In the genomic region with DNA sequence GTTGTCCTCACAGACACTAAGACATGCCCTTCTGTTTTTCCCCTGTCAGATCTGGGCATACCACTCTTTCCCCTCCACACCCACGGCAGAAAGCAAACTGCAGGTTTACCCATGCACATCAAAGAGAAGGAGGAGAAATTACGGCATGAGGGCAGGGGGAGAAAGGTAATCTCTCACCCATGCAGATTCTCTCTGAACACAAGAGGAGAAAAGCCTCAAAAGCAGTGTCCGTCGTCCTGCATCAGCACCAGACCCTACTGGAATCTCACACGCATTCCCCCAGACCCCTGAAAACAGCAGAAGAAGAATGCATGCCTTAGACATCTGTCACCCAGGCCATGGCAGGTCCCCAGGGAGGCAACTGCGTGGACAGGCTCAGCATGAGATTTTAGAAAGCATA, we compare ENCODE assay signal across 16 mouse cellular contexts.
DNase-seq lines count a peak whose midpoint lies in the region; ATAC-seq lines count a peak whose summit lies in the region.
"Had no signal": no experiment of that assay in that cellular context is flagged by ENCODE, and none has a peak within 500 bp of the region (broad histone marks: within the 10 kb centered on the region; RNA-seq: fewer than 3 reads in every experiment).

No protein-coding gene starts in this region.

- no peaks in the 10 kb centered on the region for H3K36me3 ChIP-seq in embryonic facial prominence, embryonic 15.5 days
- H3K36me3 ChIP-seq in limb, embryonic 13.5 days: no peaks in the 10 kb centered on the region

- no peak for ATAC-seq in embryonic facial prominence, embryonic 15.5 days (ENCODE audit: insufficient number of reproducible peaks, low FRiP score, low TSS enrichment, low read depth)
- ATAC-seq in limb, embryonic 13.5 days (ENCODE audit: low FRiP score, low read depth): no peak
- ATAC-seq: Patski had no signal

- H3K4me2 ChIP-seq in embryonic facial prominence, embryonic 15.5 days (replicated peaks): peak overlapping the region; percentile 42
- H3K4me2 ChIP-seq in limb, embryonic 13.5 days (replicated peaks): peak overlapping the region; percentile 66

- peak overlapping the region; percentile 48 for H3K27ac ChIP-seq in embryonic facial prominence, embryonic 15.5 days (replicated peaks)
- peak overlapping the region; percentile 76 for H3K27ac ChIP-seq in limb, embryonic 13.5 days

- no peaks in the 10 kb centered on the region for H3K27me3 ChIP-seq in embryonic facial prominence, embryonic 15.5 days
- H3K27me3 ChIP-seq in limb, embryonic 13.5 days: no peaks in the 10 kb centered on the region

- H3K9ac ChIP-seq in embryonic facial prominence, embryonic 15.5 days: 0 out of 2 replicates have a peak overlapping the region, but pooled peaks have one; percentile 10
- peak overlapping the region; percentile 67 for H3K9ac ChIP-seq in limb, embryonic 13.5 days

- no peaks in the 10 kb centered on the region for H3K9me3 ChIP-seq in embryonic facial prominence, embryonic 15.5 days (replicated peaks)
- no peaks in the 10 kb centered on the region for H3K9me3 ChIP-seq in limb, embryonic 13.5 days
- H3K9me3 ChIP-seq: megakaryocyte, embryonic 14.5 days had no signal

- H3K4me1 ChIP-seq in embryonic facial prominence, embryonic 15.5 days: peaks cover 25% of the 10 kb centered on the region
- H3K4me1 ChIP-seq in limb, embryonic 13.5 days: peaks cover 50% of the 10 kb centered on the region
- H3K4me1 ChIP-seq: megakaryocyte, embryonic 14.5 days had no signal

- 29% methylated on average over 6 of the region's 6 CpGs for WGBS in embryonic facial prominence, embryonic 15.5 days
- WGBS in limb, embryonic 13.5 days: 7% methylated on average over 6 of the region's 6 CpGs

- H3K4me3 ChIP-seq in embryonic facial prominence, embryonic 15.5 days (replicated peaks): peak overlapping the region; percentile 37
- H3K4me3 ChIP-seq in limb, embryonic 13.5 days: peak overlapping the region; percentile 47
- H3K4me3 ChIP-seq: megakaryocyte, embryonic 14.5 days; myocyte had no signal

- DNase-seq in embryo, embryonic 10 days (ENCODE audit: low spot score): peak; percentile 22
- DNase-seq in embryo, embryonic 10.5 days (ENCODE audit: low spot score): no peak
- peak; percentile 6 to 20 for DNase-seq in kidney, postnatal 4 days
- no peak for DNase-seq in kidney, adult 8-10 months
- no peak for DNase-seq in adrenal gland, postnatal 10 days
- no peak for DNase-seq in thymus, postnatal 0 days (ENCODE audit: low spot score)
- DNase-seq: cerebellum, adult 11-12 months; heart, adult 18-20 months; heart, postnatal 10 days; kidney, postnatal 10 days; liver had no signal

Comparison
In these comparisons a context has a peak if more than half of its experiments do, and no peak if none do; other contexts are left out.
1. DNase-seq: peak in embryo, embryonic 10 days (single experiment) and kidney, postnatal 4 days (2 of 2); none in embryo, embryonic 10.5 days (single experiment), kidney, adult 8-10 months (0 of 2), adrenal gland, postnatal 10 days (single experiment) and thymus, postnatal 0 days (single experiment).